Mouse (Mus musculus) liver, embryonic 16.5 days (tissue): ENCODE measurements around the gene Irf4. TPM values are rescaled to one million over a fixed set of nuclear protein-coding genes. Genes with fewer than 3 reads are reported as not detected.

Experiments
- ATAC-seq: fragments of 200-750 bp; cut with Nextera tagmentation; 2 replicates; pipeline ENCODE4 v1.8.0; 2017; ENCODE audit warnings: low read depth, mild to moderate bottlenecking, moderate number of reproducible peaks, moderate library complexity
- H3K27ac ChIP-seq: fragments of 300-500 bp; sonication (generic); 2 replicates; pipeline ENCODE4 v1.5.1; 2014; ENCODE audit warnings: mild to moderate bottlenecking, low read length
- H3K27me3 ChIP-seq: fragments of 300-500 bp; sonication (generic); 2 replicates; pipeline ENCODE4 v1.6.1; 2014; ENCODE audit warnings: low read depth, low read length, mixed read lengths; ENCODE audit not compliant: control insufficient read depth, insufficient read depth
- H3K36me3 ChIP-seq: fragments of 300-500 bp; sonication (generic); 2 replicates; pipeline ENCODE4 v1.6.1; 2014; ENCODE audit warnings: mild to moderate bottlenecking; ENCODE audit not compliant: control insufficient read depth, insufficient read depth
- H3K4me1 ChIP-seq: fragments of 300-500 bp; sonication (generic); 2 replicates; pipeline ENCODE4 v1.6.1; 2014; ENCODE audit warnings: low read depth, low read length, mixed read lengths; ENCODE audit not compliant: control insufficient read depth
- H3K4me2 ChIP-seq: fragments of 300-500 bp; sonication (generic); 2 replicates; pipeline ENCODE4 v1.6.1; 2014; ENCODE audit warnings: low read depth, low read length, mixed read lengths
- H3K4me3 ChIP-seq: fragments of 300-500 bp; sonication (generic); 2 replicates; pipeline ENCODE4 v1.5.1; 2014; ENCODE audit warnings: low read depth, mild to moderate bottlenecking, low read length
- H3K9ac ChIP-seq: fragments of 300-500 bp; sonication (generic); 2 replicates; pipeline ENCODE4 v1.6.1; 2014; ENCODE audit warnings: low read depth, low read length
- H3K9me3 ChIP-seq: fragments of 300-500 bp; sonication (generic); replicated peaks from 2 replicates; pipeline ENCODE4 v1.6.1; 2016; ENCODE audit warnings: low read length; ENCODE audit not compliant: control insufficient read depth
- WGBS: fragments of 180-500 bp; shearing (Covaris S2); extraction: QIAGEN DNeasy Blood & Tissue Kit; methylation state at CpG from one replicate; pipeline ENCODE4 v1.1.7; 2014; ENCODE audit not compliant: insufficient replicate concordance; 5-methylcytosine and 5-hydroxymethylcytosine counted together
- polyA plus RNA-seq: library from polyadenylated mRNA; unstranded; fragments of >200 nt; fragmentation: Nextera tagmentation; extraction: Ambion mirVana; gene quantifications from 2 replicates; pipeline ENCODE4 v1.2.1, GENCODE M21; 2015

The Irf4 gene
- polyA plus RNA-seq, 1 experiment from 2014 or later, result 0.55 TPM

- Histone ChIP-seq H3K36me3 (no peaks in the 10 kb centered on the region), H3K27ac (no peak overlapping the region), H3K4me1 (no peaks in the 10 kb centered on the region), H3K4me2 (no peak overlapping the region), H3K9me3 (no peaks in the 10 kb centered on the region), H3K9ac (no peak overlapping the region), H3K4me3 (no peak overlapping the region), H3K27me3 (no peaks in the 10 kb centered on the region)
- no peak for ATAC-seq
- 38% methylated on average over 4 of the region's 4 CpGs for WGBS
Observed at GRCm38 (mm10) chr13:30785423-30786040, 36.5 kb downstream of the Irf4 start.

GRCm38 (mm10) chr13:30786235-30787035, 37.4 kb downstream of the Irf4 start:
- WGBS, result 49% methylated on average over 5 of the region's 5 CpGs
- Histone ChIP-seq H3K4me2 (no peak overlapping the region), H3K36me3 (no peaks in the 10 kb centered on the region), H3K27ac (no peak overlapping the region), H3K27me3 (no peaks in the 10 kb centered on the region), H3K9me3 (no peaks in the 10 kb centered on the region), H3K4me3 (no peak overlapping the region), H3K4me1 (no peaks in the 10 kb centered on the region), H3K9ac (no peak overlapping the region)
- no peak for ATAC-seq

- no peaks in the 10 kb centered on the region for H3K9me3 ChIP-seq
- WGBS, result 68% methylated on average over 2 of the region's 2 CpGs
- H3K9ac ChIP-seq, result no peak overlapping the region
- no peak overlapping the region for H3K27ac ChIP-seq
- H3K4me3 ChIP-seq, result no peak overlapping the region
- H3K4me2 ChIP-seq, result no peak overlapping the region
- no peaks in the 10 kb centered on the region for H3K36me3 ChIP-seq
- H3K27me3 ChIP-seq, result no peaks in the 10 kb centered on the region
- ATAC-seq, result no peak
- no peaks in the 10 kb centered on the region for H3K4me1 ChIP-seq
Observed at GRCm38 (mm10) chr13:30787036-30787320, 38.0 kb downstream of the Irf4 start.

- no peak for ATAC-seq
- Histone ChIP-seq H3K27me3 (no peaks in the 10 kb centered on the region), H3K9ac (no peak overlapping the region), H3K36me3 (no peaks in the 10 kb centered on the region), H3K4me1 (no peaks in the 10 kb centered on the region), H3K9me3 (no peaks in the 10 kb centered on the region), H3K27ac (no peak overlapping the region), H3K4me2 (no peak overlapping the region), H3K4me3 (no peak overlapping the region)
- WGBS, result 63% methylated on average over 2 of the region's 2 CpGs
Observed at GRCm38 (mm10) chr13:30787556-30787955, 38.5 kb downstream of the Irf4 start.

- H3K4me3 ChIP-seq, result no peak overlapping the region
- 74% methylated on average over 4 of the region's 4 CpGs for WGBS
- ATAC-seq, result no peak
- H3K36me3 ChIP-seq, result no peaks in the 10 kb centered on the region
- no peak overlapping the region for H3K9ac ChIP-seq
- H3K4me1 ChIP-seq, result no peaks in the 10 kb centered on the region
- no peaks in the 10 kb centered on the region for H3K9me3 ChIP-seq
- H3K27me3 ChIP-seq, result no peaks in the 10 kb centered on the region
- H3K27ac ChIP-seq, result no peak overlapping the region
- H3K4me2 ChIP-seq, result no peak overlapping the region
Observed at GRCm38 (mm10) chr13:30787960-30788359, 38.9 kb downstream of the Irf4 start.

GRCm38 (mm10) chr13:30788421-30788820, 39.4 kb downstream of the Irf4 start:
- WGBS, result 42% methylated on average over 3 of the region's 3 CpGs
- H3K27me3 ChIP-seq, result no peaks in the 10 kb centered on the region

GRCm38 (mm10) chr13:30790016-30790415, 41.0 kb downstream of the Irf4 start:
- Histone ChIP-seq H3K4me1 (no peaks in the 10 kb centered on the region), H3K4me3 (no peak overlapping the region), H3K9ac (no peak overlapping the region), H3K36me3 (no peaks in the 10 kb centered on the region), H3K27me3 (no peaks in the 10 kb centered on the region), H3K27ac (no peak overlapping the region), H3K4me2 (no peak overlapping the region), H3K9me3 (no peaks in the 10 kb centered on the region)
- 59% methylated on average over 5 of the region's 5 CpGs for WGBS
- ATAC-seq, result no peak

More at GRCm38 (mm10) chr13:30788421-30788820, 39.4 kb downstream of the Irf4 start:
- no peak overlapping the region for H3K4me2 ChIP-seq
- no peaks in the 10 kb centered on the region for H3K4me1 ChIP-seq
- H3K4me3 ChIP-seq, result no peak overlapping the region
- no peaks in the 10 kb centered on the region for H3K36me3 ChIP-seq
- no peak overlapping the region for H3K9ac ChIP-seq
- H3K9me3 ChIP-seq, result no peaks in the 10 kb centered on the region
- no peak for ATAC-seq
- no peak overlapping the region for H3K27ac ChIP-seq

- Histone ChIP-seq H3K27ac (no peak overlapping the region), H3K4me3 (no peak overlapping the region), H3K36me3 (no peaks in the 10 kb centered on the region), H3K4me2 (no peak overlapping the region), H3K27me3 (no peaks in the 10 kb centered on the region), H3K4me1 (no peaks in the 10 kb centered on the region), H3K9me3 (no peaks in the 10 kb centered on the region), H3K9ac (no peak overlapping the region)
- no peak for ATAC-seq
- 33% methylated on average over 9 of the region's 9 CpGs for WGBS
Observed at GRCm38 (mm10) chr13:30792308-30792707, 43.3 kb downstream of the Irf4 start.

- Histone ChIP-seq H3K36me3 (no peaks in the 10 kb centered on the region), H3K27me3 (no peaks in the 10 kb centered on the region), H3K27ac (no peak overlapping the region), H3K4me3 (no peak overlapping the region), H3K9ac (no peak overlapping the region), H3K9me3 (no peaks in the 10 kb centered on the region), H3K4me2 (no peak overlapping the region), H3K4me1 (no peaks in the 10 kb centered on the region)
- ATAC-seq, result no peak
- WGBS, result 47% methylated on average over 3 of the region's 3 CpGs
Observed at GRCm38 (mm10) chr13:30792741-30793140, 43.7 kb downstream of the Irf4 start.
